Mouse (Mus musculus) A20 (cell line): ENCODE measurements at regions not wholly inside any gene's neighbourhood (a gene's known extent, or its start where the extent isn't known, plus 50 kb on each side); places are given as distances from the start of the nearest gene placed in this dataset.

Experiments used
- DNase-seq: peaks from one replicate; pipeline ENCODE4 v3.0.0-alpha.2; 2011; ENCODE audit warnings: low read depth, low spot score

DNA sequence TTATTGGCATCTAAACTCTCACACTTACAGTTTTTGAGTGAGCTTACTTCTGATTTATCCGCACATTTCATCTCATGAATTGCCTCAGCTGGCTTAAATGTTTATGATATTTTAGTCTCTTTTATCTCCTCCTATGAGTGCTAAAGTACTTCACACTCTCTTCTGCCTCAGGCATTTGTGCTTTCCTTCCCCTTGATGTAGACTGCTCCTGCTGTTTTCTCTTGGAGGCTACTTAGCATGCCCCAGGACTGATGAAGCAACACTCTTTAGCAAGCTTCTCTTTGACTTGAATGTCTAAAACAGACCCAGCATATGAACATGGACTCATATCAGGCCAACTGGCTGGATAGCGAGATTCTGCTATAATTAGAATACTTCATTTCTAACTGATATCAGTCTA, 882.8 kb downstream of the Tecrl start:
- DNase-seq: no peak

DNA sequence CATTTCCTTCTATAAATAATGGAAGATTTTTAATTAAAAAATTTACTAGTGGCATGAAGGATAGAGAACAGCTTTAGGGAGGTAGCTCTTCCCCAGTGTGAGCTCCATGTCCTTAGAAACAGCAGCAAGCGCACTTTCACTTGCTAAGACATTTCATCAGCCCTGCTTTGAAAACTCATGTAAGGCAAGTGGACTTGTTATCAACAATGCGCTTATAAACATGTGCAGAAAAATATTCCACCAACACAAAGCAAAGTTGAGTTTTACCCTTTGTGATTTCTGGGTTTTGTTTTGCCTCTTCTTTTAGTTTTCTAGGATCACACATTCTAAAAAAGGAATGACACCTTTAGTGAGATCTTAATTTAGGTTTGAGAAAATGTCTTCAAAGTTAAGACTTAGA, 890.7 kb downstream of the Tecrl start:
- no peak for DNase-seq

- DNase-seq: no peak
Measured at GRCm38 (mm10) chr5:82441288-82441687, 913.7 kb downstream of the Tecrl start.

DNA sequence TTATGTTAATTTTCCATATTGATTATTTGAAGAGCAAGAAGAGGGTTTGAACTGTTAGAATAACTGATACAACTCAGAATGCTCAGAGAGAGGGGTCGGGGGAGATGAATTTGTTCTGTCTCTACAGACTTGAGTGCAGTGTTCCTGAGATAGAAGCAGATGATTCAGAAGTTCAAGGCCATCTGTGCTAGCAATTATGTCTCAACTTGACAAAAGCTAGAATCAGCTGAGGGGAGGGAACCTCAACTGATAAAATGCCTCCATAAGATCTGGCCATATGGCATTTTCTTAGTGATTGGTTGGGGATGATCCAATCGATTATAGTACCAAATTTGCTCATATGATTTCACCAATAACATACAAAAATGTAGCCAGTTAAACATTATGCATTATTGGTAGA, 914.9 kb downstream of the Tecrl start:
- no peak for DNase-seq

DNA sequence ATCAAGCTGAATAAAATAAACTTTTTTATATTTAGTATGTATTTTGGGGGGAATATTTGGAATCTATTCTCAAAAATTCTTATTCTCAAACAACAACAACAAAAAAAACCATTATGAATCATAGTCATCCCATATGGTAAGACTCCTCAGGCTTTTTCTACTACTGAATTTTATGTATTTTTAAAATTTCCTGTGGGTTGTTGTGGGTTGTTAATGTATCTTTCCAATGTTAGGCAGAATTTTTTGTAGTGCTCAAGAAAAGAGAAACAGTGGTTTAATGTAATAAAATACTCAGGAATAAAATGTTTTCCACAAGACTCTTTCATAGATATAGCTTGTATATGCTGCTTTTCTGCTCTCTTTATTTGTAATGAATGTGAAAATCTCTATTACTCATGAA, 934.6 kb downstream of the Tecrl start:
- no peak for DNase-seq

- no peak for DNase-seq
Measured at GRCm38 (mm10) chr5:82396632-82397234, 958.3 kb downstream of the Tecrl start.

- no peak for DNase-seq
Measured at GRCm38 (mm10) chr5:82361624-82362023, 993.4 kb downstream of the Tecrl start.

DNA sequence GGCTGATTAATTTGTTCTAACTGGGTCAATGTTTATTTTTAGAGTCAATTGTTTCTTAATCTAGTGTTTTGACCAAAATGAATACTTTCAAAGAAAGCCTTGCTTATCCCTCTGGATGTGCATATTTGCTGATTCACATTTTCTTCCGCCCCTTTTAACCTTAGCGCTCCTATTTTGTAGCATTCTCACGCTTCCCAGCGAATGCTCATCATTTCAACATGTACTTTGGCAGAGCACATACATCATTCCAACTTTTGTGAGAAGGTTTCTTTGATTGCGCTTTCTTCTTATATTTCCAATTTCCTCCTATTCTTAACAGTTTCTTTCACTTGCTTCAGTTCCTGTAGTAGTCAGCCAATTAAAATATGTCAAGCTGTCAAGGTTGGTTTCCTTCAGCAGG, 998.7 kb downstream of the Tecrl start:
- no peak for DNase-seq

DNA sequence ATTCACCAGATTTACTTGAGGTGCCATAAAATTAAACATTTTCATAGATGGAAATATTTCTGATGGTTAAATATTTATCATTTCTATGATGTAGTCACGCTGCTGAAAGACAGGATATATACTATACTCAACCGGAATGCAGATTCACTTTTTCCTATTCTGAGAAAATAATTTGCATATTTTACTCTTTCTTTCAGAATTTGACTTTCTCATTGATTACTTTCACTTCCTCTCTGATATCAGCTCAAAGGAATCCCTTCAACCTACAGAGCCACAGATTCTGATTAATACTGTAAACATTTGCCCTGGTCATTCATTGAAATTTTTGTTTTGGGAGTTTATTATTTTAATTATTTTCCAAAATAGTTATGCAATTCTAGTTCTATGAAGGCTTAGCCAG, 1003.9 kb downstream of the Tecrl start:
- DNase-seq: no peak

DNA sequence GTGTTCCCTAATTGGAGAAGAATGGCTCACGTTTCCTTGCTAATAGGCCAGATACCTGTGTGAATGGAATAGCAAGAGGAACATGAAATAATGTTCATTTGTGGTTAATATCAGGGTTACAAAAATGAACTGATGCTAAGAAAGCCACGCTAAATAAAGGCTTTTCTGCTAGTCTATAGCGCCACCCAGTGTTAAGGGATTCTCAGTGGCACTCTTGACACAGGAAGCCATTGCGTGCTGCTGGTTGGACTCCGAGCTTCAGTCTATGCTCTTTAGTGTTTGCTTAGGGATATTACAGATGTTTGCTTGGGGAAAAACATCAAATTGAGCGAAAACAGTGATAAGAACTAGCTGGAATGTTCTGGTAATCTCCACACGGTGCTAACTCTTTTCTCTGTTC, 1008.3 kb downstream of the Tecrl start:
- DNase-seq: peak; percentile 69

DNA sequence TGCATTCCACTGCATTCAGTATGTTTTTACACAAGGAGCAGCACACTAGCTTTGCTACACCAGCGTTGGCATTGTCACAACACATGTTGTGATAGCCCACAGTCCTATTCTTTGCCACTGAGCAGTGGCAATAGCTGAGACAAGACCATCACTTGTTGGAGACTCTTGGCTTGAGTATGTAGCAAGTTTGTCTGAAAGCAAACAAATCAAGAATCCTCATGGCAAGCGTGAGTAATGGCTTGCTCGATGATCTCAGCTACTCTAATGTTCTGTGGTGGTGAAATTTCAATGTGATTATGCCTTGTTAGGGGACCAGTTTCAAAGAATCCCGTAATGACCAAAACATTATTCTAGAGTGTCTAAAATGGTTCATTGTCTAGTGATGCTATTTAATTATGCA, 1030.6 kb downstream of the Tecrl start:
- no peak for DNase-seq

GRCm38 (mm10) chr5:82319709-82320333, 1035.2 kb downstream of the Tecrl start:
- DNase-seq: no peak

DNA sequence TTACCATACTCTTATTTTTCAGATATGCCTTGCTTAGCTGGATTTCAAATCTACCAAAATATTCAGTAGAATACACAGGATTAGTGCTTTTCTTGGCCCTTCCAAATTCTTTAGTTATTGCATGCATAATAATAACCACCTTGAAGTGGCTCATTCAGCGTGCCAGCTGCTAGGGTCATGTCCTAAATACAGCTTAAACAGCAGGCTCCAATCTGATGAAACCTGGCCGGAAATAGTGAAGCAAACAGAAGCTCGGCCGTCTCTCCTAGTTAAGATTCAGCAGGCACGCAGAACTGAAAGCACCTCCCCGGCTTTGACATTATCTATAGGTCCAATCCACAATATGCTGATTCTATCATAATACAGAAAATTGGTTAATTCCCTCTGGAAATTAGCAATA, 1042.9 kb downstream of the Tecrl start:
- DNase-seq: no peak

GRCm38 (mm10) chr5:82288069-82288845, 1066.7 kb downstream of the Tecrl start:
- DNase-seq: no peak

DNA sequence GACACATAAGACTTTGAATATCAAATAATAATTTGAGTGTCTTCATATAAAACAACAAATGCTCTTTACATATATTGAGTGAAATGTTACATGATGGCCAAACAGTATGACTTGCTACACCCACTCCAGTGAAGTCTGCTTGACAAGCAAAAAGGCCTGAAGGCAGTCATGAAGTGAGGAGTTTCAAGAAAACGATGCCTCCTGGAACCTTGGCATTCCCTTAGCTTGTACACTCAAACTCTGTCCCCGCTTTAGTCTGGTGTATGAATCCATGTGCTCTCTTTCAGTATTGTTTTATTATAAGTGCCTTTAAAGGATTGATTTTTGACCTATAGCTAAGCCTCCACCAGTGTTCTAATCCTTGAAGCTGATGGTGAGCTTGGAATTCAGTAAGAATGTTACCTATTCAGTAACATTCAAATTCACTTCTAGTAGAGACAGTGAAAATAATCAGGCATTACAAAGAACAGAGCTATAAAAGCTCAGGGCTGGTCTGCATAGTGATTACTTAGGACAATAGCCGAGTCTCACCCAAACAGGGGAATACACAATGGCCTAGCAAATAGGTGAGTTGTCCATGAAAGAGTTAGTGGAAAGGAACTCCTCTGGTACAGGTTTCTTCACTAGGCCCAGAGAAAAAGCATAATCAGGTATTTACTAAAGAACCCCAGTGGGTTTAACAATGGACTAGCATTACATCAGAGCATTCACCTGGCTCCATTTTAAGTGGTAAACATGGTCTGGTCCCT, 1101.5 kb downstream of the Tecrl start:
- no peak for DNase-seq

DNA sequence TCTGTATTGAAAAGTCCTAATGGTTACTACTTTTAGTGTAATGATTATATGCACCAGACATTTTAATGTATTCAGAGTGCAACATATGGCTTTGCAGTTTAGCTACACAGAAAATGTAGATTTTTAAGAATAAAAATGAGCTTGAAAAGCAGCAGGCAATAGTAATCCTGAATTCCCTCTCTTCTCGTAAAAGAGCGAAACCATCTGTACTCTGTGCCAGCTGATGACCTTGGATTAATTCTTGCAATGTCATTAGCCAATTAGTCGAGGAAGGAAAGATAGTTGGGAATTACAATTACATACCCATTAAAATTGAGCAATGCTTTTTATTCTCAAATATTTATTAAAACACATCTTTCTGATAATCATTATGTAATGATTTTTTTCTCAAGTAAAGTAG, 1128.7 kb downstream of the Tecrl start:
- DNase-seq: no peak

DNA sequence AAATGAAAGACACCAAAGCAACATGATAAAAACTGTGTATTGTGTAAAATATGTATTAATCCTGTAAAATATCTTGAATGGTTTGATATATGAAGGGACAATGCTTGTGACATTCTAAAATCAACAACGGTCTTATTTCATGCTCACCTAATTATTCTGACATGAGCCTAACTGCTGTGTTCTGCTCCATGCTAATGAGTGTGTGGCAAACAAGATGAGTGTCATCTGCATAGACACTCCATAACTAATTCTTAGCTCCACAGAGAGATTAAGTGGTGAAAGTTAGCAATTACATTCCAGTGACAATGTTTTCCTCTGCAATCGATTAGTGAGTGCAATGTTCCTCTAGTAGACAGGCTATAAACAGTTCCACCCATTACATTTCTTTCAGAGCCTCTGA, 1131.4 kb downstream of the Tecrl start:
- no peak for DNase-seq

- DNase-seq: no peak
Measured at GRCm38 (mm10) chr5:82203606-82204005, 1151.4 kb downstream of the Tecrl start.
